Mouse (Mus musculus) cerebellum, adult (tissue): Measurements from ENCODE around the gene Wfdc18.

Experiments
- ATAC-seq: cut with Nextera tagmentation; 2 replicates; pipeline ENCODE4 v1.9.2; 2017; ENCODE audit warnings: mild to moderate bottlenecking, moderate library complexity, mixed read lengths; ENCODE audit not compliant: insufficient number of reproducible peaks, low FRiP score, low TSS enrichment

Wfdc18 gene

GRCm38 (mm10) chr11:83708715-83709114 is at the start of gene Wfdc18:
Wfdc18 (plus strand) TSS chr11:83709015.
- ATAC-seq: no peak

GRCm38 (mm10) chr11:83662204-83662603 is 46.6 kb upstream of the Wfdc18 start, which contains the start of gene Ccl4:
Ccl4 (plus strand) TSS chr11:83662584.
- ATAC-seq: no peak

- no peak for ATAC-seq
Measured at GRCm38 (mm10) chr11:83663532-83663931, 45.3 kb upstream of the Wfdc18 start.

- ATAC-seq: no peak
Measured at GRCm38 (mm10) chr11:83671743-83672142, 37.1 kb upstream of the Wfdc18 start.

- ATAC-seq: no peak
Measured at GRCm38 (mm10) chr11:83675665-83676064, 33.1 kb upstream of the Wfdc18 start.

GRCm38 (mm10) chr11:83689918-83690317 is 18.9 kb upstream of the Wfdc18 start:
- ATAC-seq: no peak

GRCm38 (mm10) chr11:83692008-83692407 is 16.8 kb upstream of the Wfdc18 start:
- no peak for ATAC-seq

- no peak for ATAC-seq
Measured at GRCm38 (mm10) chr11:83703705-83704104, 5.1 kb upstream of the Wfdc18 start, which contains the start of gene Wfdc17. Wfdc17 (plus strand) TSS chr11:83703991.

- ATAC-seq: no peak
Measured at GRCm38 (mm10) chr11:83709683-83710082, 868 bp downstream of the Wfdc18 start.

- ATAC-seq: no peak
Measured at GRCm38 (mm10) chr11:83712671-83713070, 3.9 kb downstream of the Wfdc18 start.

- ATAC-seq: no peak
Measured at GRCm38 (mm10) chr11:83713925-83714324, 5.1 kb downstream of the Wfdc18 start.

- ATAC-seq: no peak
Measured at GRCm38 (mm10) chr11:83717042-83717665, 8.3 kb downstream of the Wfdc18 start.

- no peak for ATAC-seq
Measured at GRCm38 (mm10) chr11:83720766-83721165, 12.0 kb downstream of the Wfdc18 start.

- no peak for ATAC-seq
Measured at GRCm38 (mm10) chr11:83728757-83729432, 20.1 kb downstream of the Wfdc18 start.

- no peak for ATAC-seq
Measured at GRCm38 (mm10) chr11:83731116-83731515, 22.3 kb downstream of the Wfdc18 start.

GRCm38 (mm10) chr11:83733071-83733640 is 24.3 kb downstream of the Wfdc18 start:
- no peak for ATAC-seq

- no peak for ATAC-seq
Measured at GRCm38 (mm10) chr11:83734215-83734614, 25.4 kb downstream of the Wfdc18 start.

GRCm38 (mm10) chr11:83735881-83736280 is 27.1 kb downstream of the Wfdc18 start:
- ATAC-seq: no peak

GRCm38 (mm10) chr11:83737109-83737558 is 28.3 kb downstream of the Wfdc18 start:
- ATAC-seq: no peak

GRCm38 (mm10) chr11:83739241-83739640 is 30.4 kb downstream of the Wfdc18 start:
- no peak for ATAC-seq

GRCm38 (mm10) chr11:83740443-83740991 is 31.7 kb downstream of the Wfdc18 start:
- ATAC-seq: no peak
